Mouse (Mus musculus): ENCODE results near the gene Dynll1. TPM values are rescaled to one million over a fixed set of nuclear protein-coding genes. Genes with fewer than 3 reads are reported as not detected.

The Dynll1 gene
- total RNA-seq, 2 experiments from 2014 or later, result 608 to 642 TPM

DNA sequence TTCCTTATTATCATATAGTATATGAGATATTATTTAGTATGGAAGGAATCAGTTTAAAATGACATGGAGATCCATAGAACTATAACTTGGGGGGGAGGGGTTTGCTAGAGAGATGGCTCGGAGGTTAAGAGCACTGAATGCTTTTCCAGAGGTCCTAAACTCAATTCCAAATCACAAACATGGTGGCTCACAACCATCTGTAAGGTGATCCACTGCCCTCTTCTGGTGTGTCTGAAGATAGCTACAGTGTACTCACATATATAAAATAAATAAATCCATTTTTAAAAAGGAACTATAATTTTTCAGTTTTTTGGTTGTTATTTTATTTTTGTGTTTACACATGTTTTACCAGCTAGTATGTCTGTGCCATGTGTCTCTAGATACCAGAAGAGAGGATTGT lies 26.4 kb downstream of the Dynll1 start:
- TF ChIP-seq CTCF (IDR thresholded peaks at IDR 0.05), result peak; percentile 36

GRCm38 (mm10) chr5:115273549-115274135 lies 27.2 kb downstream of the Dynll1 start:
- DNase-seq (ENCODE audit: extremely low spot score in 1 of 2, low spot score in 2 of 2), result no peak
- H3K27ac ChIP-seq, result no peak overlapping the region
- no peak overlapping the region for H3K4me3 ChIP-seq
- intact Hi-C loops (cut with DNase I), result no loop called here
- TF ChIP-seq CTCF (IDR thresholded peaks at IDR 0.05), result no peak

More for the DNA sequence above, 26.4 kb downstream of the Dynll1 start:
- no peak overlapping the region for H3K27ac ChIP-seq
- H3K4me3 ChIP-seq, result no peak overlapping the region
- no peak for DNase-seq (ENCODE audit: extremely low spot score in 1 of 2, low spot score in 2 of 2)
- intact Hi-C loops (cut with DNase I), result no loop called here

GRCm38 (mm10) chr5:115272812-115273548 lies 27.8 kb downstream of the Dynll1 start, which contains the start of gene Rnf10:
Gene Rnf10 (minus strand): TSS chr5:115272898.
- intact Hi-C loops (cut with DNase I), result no loop called here
- TF ChIP-seq CTCF (IDR thresholded peaks at IDR 0.05), result no peak
- DNase-seq (ENCODE audit: extremely low spot score in 1 of 2, low spot score in 2 of 2), result peak; percentile 97 to 99
- peak within 1 kb of the TSS; percentile 98 for H3K4me3 ChIP-seq
- H3K27ac ChIP-seq, result peak within 1 kb of the TSS; percentile 92

- intact Hi-C loops (cut with DNase I), result no loop called here
- DNase-seq (ENCODE audit: extremely low spot score in 1 of 2, low spot score in 2 of 2), result peak; percentile 36 to 37
- Histone ChIP-seq H3K27ac (peak overlapping the region; percentile 92), H3K4me3 (peak overlapping the region; percentile 98)
- no peak for TF ChIP-seq CTCF (IDR thresholded peaks at IDR 0.05)
Observed at GRCm38 (mm10) chr5:115271931-115272811, 28.6 kb downstream of the Dynll1 start.

DNA sequence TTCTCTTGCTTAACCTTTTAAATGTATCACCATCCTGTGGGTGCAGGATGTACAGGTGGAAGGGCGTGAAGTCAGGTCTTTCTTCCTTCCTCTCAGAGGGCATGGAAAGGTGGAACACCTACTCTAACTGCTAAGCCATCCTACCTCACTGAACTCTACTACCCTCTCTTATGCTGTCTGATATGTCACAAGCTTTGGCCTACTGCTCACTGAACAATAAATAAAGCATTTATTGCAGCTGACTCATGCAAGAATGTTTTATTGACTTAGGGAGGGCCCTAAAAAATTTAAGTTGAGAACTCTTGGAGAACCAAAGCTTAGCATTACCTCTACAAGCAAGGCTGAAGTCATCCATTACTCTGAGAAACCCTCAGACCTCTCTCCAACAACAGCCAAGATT lies 30.8 kb downstream of the Dynll1 start:
- DNase-seq (ENCODE audit: extremely low spot score in 1 of 2, low spot score in 2 of 2), result no peak
- Histone ChIP-seq H3K4me3 (peak overlapping the region; percentile 7; the same call in 1 of the 2 replicates), H3K27ac (no peak overlapping the region)
- no peak for TF ChIP-seq CTCF (IDR thresholded peaks at IDR 0.05)
- intact Hi-C loops (cut with DNase I), result loop anchor here (2.0 kb wide), 1 partner anchor 63 kb away; no protein-coding TSS in a partner anchor

DNA sequence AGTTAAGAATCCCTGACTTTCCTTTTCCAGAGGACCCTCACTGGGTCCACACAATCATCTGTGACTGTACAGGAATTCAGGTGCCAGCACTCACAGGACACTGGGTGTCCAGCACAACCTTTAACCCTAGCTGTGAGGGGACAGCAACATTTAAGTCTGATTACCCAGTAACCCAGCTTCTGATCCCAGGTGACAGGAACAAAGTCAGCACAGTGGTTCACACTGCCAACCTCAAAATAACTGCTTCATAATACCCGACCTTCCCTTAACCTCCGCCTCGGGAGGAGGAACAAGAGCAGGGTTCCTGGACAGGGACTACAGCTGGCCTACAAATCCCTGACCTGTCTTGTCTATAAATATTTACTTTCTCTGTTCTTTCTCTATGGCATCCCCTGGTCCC lies 32.5 kb downstream of the Dynll1 start:
- no peak for TF ChIP-seq CTCF (IDR thresholded peaks at IDR 0.05)
- intact Hi-C loops (cut with DNase I), result loop anchor here (2.0 kb wide), 1 partner anchor 61 kb away; no protein-coding TSS in a partner anchor
- no peak for DNase-seq (ENCODE audit: extremely low spot score in 1 of 2, low spot score in 2 of 2)
- Histone ChIP-seq H3K4me3 (no peak overlapping the region), H3K27ac (no peak overlapping the region)

DNA sequence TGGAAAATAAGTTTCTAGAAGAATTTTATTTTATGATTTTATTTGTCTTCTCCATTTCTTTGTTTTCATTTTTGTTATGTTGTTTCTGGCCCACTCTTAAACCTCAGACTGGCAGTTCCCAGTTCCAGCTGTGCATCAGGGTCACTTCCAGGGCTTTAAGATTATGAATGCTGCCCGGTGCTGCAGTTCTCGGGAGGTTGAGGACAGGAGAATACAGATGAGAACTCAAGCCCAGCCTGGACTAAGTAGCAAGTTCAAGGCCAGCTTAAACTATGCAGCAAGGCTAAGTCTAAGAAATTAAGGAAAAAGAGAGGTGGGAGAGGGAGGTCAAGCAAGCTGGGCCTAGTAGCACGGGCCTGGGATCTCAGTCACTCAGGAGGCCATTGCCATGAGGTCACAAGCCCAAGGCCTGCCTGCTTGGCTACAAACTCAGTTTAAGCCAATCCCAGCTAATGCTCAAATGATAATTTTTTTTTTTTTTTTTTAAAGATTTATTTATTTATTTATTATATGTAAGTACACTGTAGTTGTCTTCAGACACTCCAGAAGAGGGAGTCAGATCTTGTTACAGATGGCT lies 33.2 kb downstream of the Dynll1 start:
- intact Hi-C loops (cut with DNase I), result loop anchor here (2.0 kb wide), 1 partner anchor 61 kb away; no protein-coding TSS in a partner anchor
- DNase-seq (ENCODE audit: extremely low spot score in 1 of 2, low spot score in 2 of 2), result no peak
- no peak overlapping the region for H3K4me3 ChIP-seq
- TF ChIP-seq CTCF (IDR thresholded peaks at IDR 0.05), result no peak
- H3K27ac ChIP-seq, result no peak overlapping the region

- no peak for DNase-seq (ENCODE audit: extremely low spot score in 1 of 2, low spot score in 2 of 2)
- intact Hi-C loops (cut with DNase I), result no loop called here
- no peak overlapping the region for H3K4me3 ChIP-seq
- no peak for TF ChIP-seq CTCF (IDR thresholded peaks at IDR 0.05)
- H3K27ac ChIP-seq, result no peak overlapping the region
Observed at GRCm38 (mm10) chr5:115266787-115267468, 33.9 kb downstream of the Dynll1 start.

- H3K27ac ChIP-seq, result no peak overlapping the region
- H3K4me3 ChIP-seq, result no peak overlapping the region
- TF ChIP-seq CTCF (IDR thresholded peaks at IDR 0.05), result no peak
- DNase-seq (ENCODE audit: extremely low spot score in 1 of 2, low spot score in 2 of 2), result no peak
- intact Hi-C loops (cut with DNase I), result no loop called here
Observed at GRCm38 (mm10) chr5:115266340-115266739, 34.5 kb downstream of the Dynll1 start.

- TF ChIP-seq CTCF (IDR thresholded peaks at IDR 0.05), result no peak
- H3K27ac ChIP-seq, result no peak overlapping the region
- no peak overlapping the region for H3K4me3 ChIP-seq
- DNase-seq (ENCODE audit: extremely low spot score in 1 of 2, low spot score in 2 of 2), result no peak
- intact Hi-C loops (cut with DNase I), result loop anchor here (2.0 kb wide), 1 partner anchor 16 kb away; no protein-coding TSS in a partner anchor
Observed at GRCm38 (mm10) chr5:115262502-115263291, 38.1 kb downstream of the Dynll1 start.
